9 mouse cellular contexts compared by ENCODE assay signal in the genomic region with DNA sequence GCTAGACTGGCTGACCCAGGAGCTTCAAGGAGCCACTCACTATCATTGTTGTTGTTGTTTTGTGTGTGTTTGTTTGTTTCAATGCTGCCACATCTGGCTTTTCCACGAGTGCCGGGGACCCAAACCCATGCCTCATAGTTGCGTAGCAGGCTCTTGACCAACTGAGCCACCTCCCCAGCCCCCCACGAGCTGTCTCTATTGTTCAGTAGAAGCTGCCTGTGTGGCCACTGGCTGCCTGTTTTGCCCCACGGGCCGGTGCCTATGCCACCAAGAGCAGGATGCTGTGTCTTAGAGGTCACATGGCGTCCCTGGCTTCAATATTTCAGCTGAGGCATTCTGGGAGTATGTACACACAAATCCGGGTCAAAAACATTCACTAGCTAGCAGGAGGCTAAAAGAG.
A peak's percentile ranks its signal among the peaks of the same experiment; 100 is the strongest.
DNase-seq lines count a peak whose midpoint lies in the region; ATAC-seq and TF ChIP-seq lines count a peak whose summit lies in the region.
"Had no signal": no experiment of that assay in that cellular context is flagged by ENCODE, and none has a peak within 500 bp of the region (broad histone marks: within the 10 kb centered on the region; RNA-seq: fewer than 3 reads in every experiment).

No protein-coding gene starts in this region.

- peak; percentile 30 for ATAC-seq in forebrain, embryonic 14.5 days
- no peak for ATAC-seq in kidney, postnatal 0 days (replicated peaks; ENCODE audit: low FRiP score, low read depth)
- 0 out of 2 replicates have a peak, but pooled peaks have one; percentile 29 for ATAC-seq in midbrain, embryonic 16.5 days
- no peak for ATAC-seq in monocyte, adult 5-6 weeks (replicated peaks; ENCODE audit: insufficient number of reproducible peaks, low FRiP score, low TSS enrichment, poor library complexity, severe bottlenecking)

- no peak for TF ChIP-seq CTCF in kidney, postnatal 0 days (IDR thresholded peaks at IDR 0.05; ENCODE audit: low read depth)

- DNase-seq in heart, adult 11 months = peak; percentile 92
- DNase-seq in heart, adult 8-10 months (ENCODE audit: low spot score) = no peak
- DNase-seq in forebrain, embryonic 14.5 days (ENCODE audit: low spot score) = no peak
- DNase-seq in kidney, postnatal 0 days (ENCODE audit: low spot score) = no peak
- no peak for DNase-seq in urinary bladder, postnatal 36 days (ENCODE audit: low spot score in 2 of 2)
- DNase-seq in yolk sac, embryonic 10.5 days (ENCODE audit: low spot score) = no peak

- peak overlapping the region; percentile 45 for H3K9ac ChIP-seq in forebrain, embryonic 14.5 days (ENCODE audit: low read length)
- peak overlapping the region; percentile 31; the same call in 1 of the 2 replicates for H3K9ac ChIP-seq in kidney, postnatal 0 days (ENCODE audit: low read depth, low read length)
- H3K9ac ChIP-seq in midbrain, embryonic 16.5 days (ENCODE audit: low read depth, low read length) = no peak overlapping the region

- WGBS in forebrain, embryonic 14.5 days = 23% methylated on average over 8 of the region's 8 CpGs
- WGBS in kidney, postnatal 0 days = 47% methylated on average over 8 of the region's 8 CpGs
- 19% methylated on average over 8 of the region's 8 CpGs for WGBS in midbrain, embryonic 16.5 days

- H3K9me3 ChIP-seq in forebrain, embryonic 14.5 days (replicated peaks; ENCODE audit: control insufficient read depth, low read length) = no peaks in the 10 kb centered on the region
- H3K9me3 ChIP-seq in kidney, postnatal 0 days (replicated peaks; ENCODE audit: low read length) = no peaks in the 10 kb centered on the region
- no peaks in the 10 kb centered on the region for H3K9me3 ChIP-seq in midbrain, embryonic 16.5 days (replicated peaks; ENCODE audit: control insufficient read depth, low read length, poor library complexity, severe bottlenecking)

- no peaks in the 10 kb centered on the region for H3K27me3 ChIP-seq in forebrain, embryonic 14.5 days (replicated peaks; ENCODE audit: control insufficient read depth, insufficient read depth, low read length)
- H3K27me3 ChIP-seq in kidney, postnatal 0 days (ENCODE audit: insufficient read depth, low read length) = no peaks in the 10 kb centered on the region
- H3K27me3 ChIP-seq in midbrain, embryonic 16.5 days (ENCODE audit: control insufficient read depth, insufficient read depth, low read depth, low read length) = no peaks in the 10 kb centered on the region
- H3K27me3 ChIP-seq: CH12.LX had no signal

- peak overlapping the region; percentile 94 for H3K27ac ChIP-seq in forebrain, embryonic 14.5 days (ENCODE audit: low read depth, low read length)
- H3K27ac ChIP-seq in kidney, postnatal 0 days = peak overlapping the region; percentile 89
- H3K27ac ChIP-seq in midbrain, embryonic 16.5 days (ENCODE audit: low read length) = peak overlapping the region; percentile 86

- no peaks in the 10 kb centered on the region for H3K36me3 ChIP-seq in forebrain, embryonic 14.5 days (ENCODE audit: control insufficient read depth, insufficient read depth, low read length)
- H3K36me3 ChIP-seq in kidney, postnatal 0 days (ENCODE audit: insufficient read depth, low read length) = no peaks in the 10 kb centered on the region
- no peaks in the 10 kb centered on the region for H3K36me3 ChIP-seq in midbrain, embryonic 16.5 days (ENCODE audit: control insufficient read depth, insufficient read depth, low read length)

- no peak overlapping the region for H3K4me3 ChIP-seq in forebrain, embryonic 14.5 days (ENCODE audit: low read depth, low read length)
- no peak overlapping the region for H3K4me3 ChIP-seq in kidney, postnatal 0 days (replicated peaks; ENCODE audit: low read depth, low read length)
- no peak overlapping the region for H3K4me3 ChIP-seq in midbrain, embryonic 16.5 days (ENCODE audit: low read depth, low read length)

- peak overlapping the region; percentile 45; the same call in 1 of the 2 replicates for H3K4me2 ChIP-seq in forebrain, embryonic 14.5 days (ENCODE audit: low read length)
- H3K4me2 ChIP-seq in kidney, postnatal 0 days (ENCODE audit: low read length) = no peak overlapping the region
- H3K4me2 ChIP-seq in midbrain, embryonic 16.5 days (ENCODE audit: low read length) = peak overlapping the region; percentile 43; the same call in 1 of the 2 replicates

- peaks cover 26% of the 10 kb centered on the region for H3K4me1 ChIP-seq in forebrain, embryonic 14.5 days (ENCODE audit: control insufficient read depth, insufficient read depth, low read length)
- peaks cover 26% of the 10 kb centered on the region; the same call in 1 of the 2 replicates for H3K4me1 ChIP-seq in kidney, postnatal 0 days (replicated peaks; ENCODE audit: insufficient read depth, low read length)
- H3K4me1 ChIP-seq in midbrain, embryonic 16.5 days (ENCODE audit: control insufficient read depth, insufficient read depth, low read length) = peaks cover 23% of the 10 kb centered on the region

Comparison
In these comparisons a context has a peak if more than half of its experiments do, and no peak if none do; other contexts are left out.
1. ATAC-seq: peak in forebrain, embryonic 14.5 days (single experiment) and midbrain, embryonic 16.5 days (single experiment); none in kidney, postnatal 0 days (single experiment) and monocyte, adult 5-6 weeks (single experiment).
2. Peak in every context shown above with its lines, with median percentiles within 50 percentile points of each other: H3K27ac ChIP-seq.